Mouse (Mus musculus) embryonic stem cell, embryonic (primary cell): Measurements from ENCODE around the gene Chrm4.

Experiments
- CTCF ChIA-PET, 4 experiments: fragments of 300-600 bp in 2 of 4; fragments of 350-600 bp in 2 of 4; sonication (Branson Sonifier 250); formaldehyde crosslinking; loops; one replicate each; lab custom pipeline; 2022; ENCODE audit warnings: inconsistent platforms in 2 of 4; lab: Charles Lee
- POLR2A ChIA-PET, 4 experiments: fragments of 300-600 bp in 2 of 4; fragments of 350-600 bp in 2 of 4; sonication (Branson Sonifier 250); formaldehyde crosslinking; loops; one replicate each; lab custom pipeline; 2022; ENCODE audit warnings: antibody characterized with exemption in 4 of 4, inconsistent platforms in 1 of 4; lab: Charles Lee

Gene Chrm4

GRCm38 (mm10) chr2:91947397-91948150 is 20.5 kb downstream of the Chrm4 start:
- ChIA-PET POLR2A (interaction anchor here in 2 of 4 experiments (0.8 to 3.1 kb wide), 18 partner anchors 8 to 477 kb away, joined by 3 to 17 read pairs (median 6); partner anchors contain the start of gene Mdk (in 2 of the 2)), CTCF (interaction anchor here (0.5 to 7.1 kb wide), 12 partner anchors 11 to 1123 kb away, joined by 3 to 56 read pairs (median 4); no protein-coding TSS in a partner anchor)

- ChIA-PET CTCF (interaction anchor here (0.8 to 7.1 kb wide), 10 partner anchors 11 to 492 kb away, joined by 3 to 56 read pairs (median 4); no protein-coding TSS in a partner anchor), POLR2A (interaction anchor here in 2 of 4 experiments (0.8 to 3.1 kb wide), 14 partner anchors 10 to 60 kb away, joined by 3 to 17 read pairs (median 7); partner anchors contain the start of gene Mdk (in 2 of the 2))
These were observed 21.1 kb downstream of the Chrm4 start for GRCm38 (mm10) chr2:91948151-91948509.

- ChIA-PET CTCF (interaction anchor here in 2 of 4 experiments (1.4 to 7.1 kb wide), 2 partner anchors 10 to 12 kb away, joined by 4 to 56 read pairs; no protein-coding TSS in a partner anchor), POLR2A (interaction anchor here in 3 of 4 experiments (0.5 to 3.1 kb wide), 11 partner anchors 8 to 339 kb away, joined by 3 to 17 read pairs (median 7); partner anchors contain the start of gene Mdk (in 2 of the 3))
These were observed 21.8 kb downstream of the Chrm4 start for GRCm38 (mm10) chr2:91948792-91949241.

GRCm38 (mm10) chr2:91949411-91950274 is 22.6 kb downstream of the Chrm4 start:
- POLR2A ChIA-PET = interaction anchor here in 3 of 4 experiments (0.5 to 5.4 kb wide), 13 partner anchors 9 to 340 kb away, joined by 3 to 34 read pairs (median 4); partner anchors contain the start of genes Ambra1 (in 1 of the 3) and Mdk (in 1 of the 3)
- CTCF ChIA-PET = interaction anchor here (0.5 to 2.1 kb wide), 9 partner anchors 12 to 595 kb away, joined by 3 to 17 read pairs (median 4); partner anchors contain the start of gene Ambra1 (in 1 of the 4)

- ChIA-PET CTCF (interaction anchor here in 2 of 4 experiments (0.5 to 2.1 kb wide), 6 partner anchors 13 to 220 kb away, joined by 3 to 11 read pairs (median 4); partner anchors contain the start of genes Ambra1 (in 1 of the 2) and Mdk (in 1 of the 2)), POLR2A (interaction anchor here in 2 of 4 experiments (0.7 to 5.4 kb wide), 10 partner anchors 11 to 232 kb away, joined by 3 to 34 read pairs (median 4); no protein-coding TSS in a partner anchor)
These were observed 23.4 kb downstream of the Chrm4 start for GRCm38 (mm10) chr2:91950275-91951085.

GRCm38 (mm10) chr2:91953825-91954224 is 26.8 kb downstream of the Chrm4 start:
- ChIA-PET CTCF (interaction anchor here in 3 of 4 experiments (0.8 to 4.4 kb wide), 12 partner anchors 8 to 34 kb away, joined by 3 to 36 read pairs (median 5); partner anchors contain the start of genes Gm9821 (in 2 of the 3) and Mdk (in 1 of the 3)), POLR2A (interaction anchor here in 3 of 4 experiments (0.6 to 5.4 kb wide), 10 partner anchors 8 to 417 kb away, joined by 3 to 34 read pairs (median 8); partner anchors contain the start of genes Gm9821 (in 2 of the 3) and Mdk (in 1 of the 3))

GRCm38 (mm10) chr2:91955121-91955591 is 28.1 kb downstream of the Chrm4 start:
- ChIA-PET CTCF (interaction anchor here in 3 of 4 experiments (1.2 to 4.4 kb wide), 6 partner anchors 9 to 33 kb away, joined by 3 to 36 read pairs (median 12); partner anchors contain the start of gene Gm9821 (in 2 of the 3)), POLR2A (interaction anchor here in 3 of 4 experiments (1.0 to 3.7 kb wide), 7 partner anchors 8 to 32 kb away, joined by 3 to 24 read pairs (median 9); partner anchors contain the start of genes Gm9821 (in 1 of the 3) and Mdk (in 1 of the 3))

- POLR2A ChIA-PET = interaction anchor here in 2 of 4 experiments (0.7 to 2.5 kb wide), 5 partner anchors 9 to 32 kb away, joined by 3 to 12 read pairs (median 3); partner anchors contain the start of gene Mdk (in 1 of the 2)
- CTCF ChIA-PET = interaction anchor here in 3 of 4 experiments (0.5 to 4.4 kb wide), 3 partner anchors 12 to 29 kb away, joined by 6 to 36 read pairs (median 27); partner anchors contain the start of gene Gm9821 (in 2 of the 3)
These were observed 28.8 kb downstream of the Chrm4 start for GRCm38 (mm10) chr2:91955875-91956274.

GRCm38 (mm10) chr2:91957096-91957495 is 30.0 kb downstream of the Chrm4 start:
- CTCF ChIA-PET = interaction anchor here in 3 of 4 experiments (0.6 to 5.0 kb wide), 7 partner anchors 12 to 849 kb away, joined by 3 to 56 read pairs (median 10); partner anchors contain the start of gene Gm9821 (in 2 of the 3)
- POLR2A ChIA-PET = interaction anchor here (0.7 to 2.6 kb wide), 8 partner anchors 8 to 38 kb away, joined by 3 to 16 read pairs (median 5); no protein-coding TSS in a partner anchor

GRCm38 (mm10) chr2:91958049-91958448 is 31.0 kb downstream of the Chrm4 start:
- ChIA-PET POLR2A (interaction anchor here in 2 of 4 experiments (0.6 to 2.6 kb wide), 9 partner anchors 7 to 242 kb away, joined by 3 to 13 read pairs (median 4); no protein-coding TSS in a partner anchor), CTCF (interaction anchor here (0.6 to 5.0 kb wide), 13 partner anchors 13 to 349 kb away, joined by 3 to 56 read pairs (median 3); partner anchors contain the start of genes Gm9821 (in 2 of the 4) and Mdk (in 1 of the 4))

GRCm38 (mm10) chr2:91958701-91959457 is 31.8 kb downstream of the Chrm4 start:
- CTCF ChIA-PET = interaction anchor here (0.6 to 5.0 kb wide), 15 partner anchors 12 to 348 kb away, joined by 3 to 56 read pairs (median 3); partner anchors contain the start of genes Gm9821 (in 2 of the 4), Chrm4 (in 1 of the 4) and Mdk (in 1 of the 4)

GRCm38 (mm10) chr2:91959544-91960410 is 32.7 kb downstream of the Chrm4 start:
- POLR2A ChIA-PET = interaction anchor here in 2 of 4 experiments (0.6 to 5.7 kb wide), 18 partner anchors 8 to 471 kb away, joined by 3 to 34 read pairs (median 4); partner anchors contain the start of genes Mdk (in 2 of the 2) and Gm9821 (in 1 of the 2)

More at GRCm38 (mm10) chr2:91958701-91959457, 31.8 kb downstream of the Chrm4 start:
- POLR2A ChIA-PET = interaction anchor here in 3 of 4 experiments (0.5 to 5.7 kb wide), 14 partner anchors 7 to 465 kb away, joined by 3 to 34 read pairs (median 4); partner anchors contain the start of gene Mdk (in 1 of the 3)

GRCm38 (mm10) chr2:91960459-91960858 is 33.4 kb downstream of the Chrm4 start:
- ChIA-PET CTCF (interaction anchor here (0.6 to 5.0 kb wide), 10 partner anchors 11 to 473 kb away, joined by 3 to 56 read pairs (median 6); partner anchors contain the start of genes Chrm4 (in 1 of the 4), Gm9821 (in 1 of the 4) and Mdk (in 1 of the 4)), POLR2A (interaction anchor here in 2 of 4 experiments (0.6 to 5.7 kb wide), 15 partner anchors 9 to 668 kb away, joined by 3 to 34 read pairs (median 4); partner anchors contain the start of genes Dgkz (in 1 of the 2), Gm9821 (in 1 of the 2) and Mdk (in 1 of the 2))

More at GRCm38 (mm10) chr2:91959544-91960410, 32.7 kb downstream of the Chrm4 start:
- CTCF ChIA-PET = interaction anchor here (0.6 to 5.0 kb wide), 14 partner anchors 12 to 473 kb away, joined by 3 to 56 read pairs (median 4); partner anchors contain the start of genes Gm9821 (in 2 of the 4), Chrm4 (in 1 of the 4) and Mdk (in 1 of the 4)
